Mouse (Mus musculus): ENCODE measurements around the gene Reln.

DNA sequence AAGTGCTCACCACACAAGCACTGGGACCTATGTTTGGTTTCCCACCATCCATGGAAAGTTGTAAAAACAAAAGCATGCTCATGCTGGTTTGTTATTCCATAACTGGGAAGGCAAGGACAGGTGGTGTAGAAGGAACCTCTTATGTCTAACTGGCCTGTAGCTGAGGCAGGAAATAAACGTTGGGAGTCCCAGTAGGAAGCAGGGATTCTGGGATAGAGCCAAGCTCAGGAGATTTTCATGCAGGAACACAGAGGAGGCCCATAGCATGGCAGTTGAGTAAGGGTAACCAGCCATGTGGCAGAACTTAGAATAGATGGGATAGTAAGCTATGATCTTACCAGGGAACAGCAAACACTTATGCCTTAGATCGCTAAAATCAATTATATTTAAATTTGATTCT is 120.6 kb downstream of the Reln start:
- TF ChIP-seq CTCF (IDR thresholded peaks at IDR 0.05; ENCODE audit: borderline replicate concordance, insufficient read depth, low read depth, low read length): no peak
- no peak for TF ChIP-seq POLR2A (IDR thresholded peaks at IDR 0.05; ENCODE audit: borderline replicate concordance, insufficient read depth, low read length)

All from cerebellum, adult 2 months (tissue).